Mouse (Mus musculus) liver, embryonic 15.5 days (tissue): ENCODE results near the gene Fam84b. TPM values are rescaled to one million over a fixed set of nuclear protein-coding genes. Genes with fewer than 3 reads are reported as not detected.

Experiments
- ATAC-seq: fragments of 200-750 bp; cut with Nextera tagmentation; 2 replicates; pipeline ENCODE4 v1.8.0; 2017; ENCODE audit warnings: moderate number of reproducible peaks, mild to moderate bottlenecking, moderate library complexity; ENCODE audit not compliant: insufficient read depth
- H3K27ac ChIP-seq: fragments of 300-500 bp; sonication (generic); replicated peaks from 2 replicates; pipeline ENCODE4 v1.5.1; 2015; ENCODE audit warnings: mild to moderate bottlenecking, inconsistent platforms
- H3K27me3 ChIP-seq: fragments of 300-500 bp; sonication (generic); 2 replicates; pipeline ENCODE4 v1.6.1; 2015; ENCODE audit warnings: mild to moderate bottlenecking, inconsistent platforms
- H3K36me3 ChIP-seq: fragments of 300-500 bp; sonication (generic); replicated peaks from 2 replicates; pipeline ENCODE4 v1.6.1; 2015; ENCODE audit warnings: moderate library complexity, mild to moderate bottlenecking, inconsistent platforms
- H3K4me1 ChIP-seq: fragments of 300-500 bp; sonication (generic); replicated peaks from 2 replicates; pipeline ENCODE4 v1.6.1; 2015; ENCODE audit warnings: inconsistent platforms
- H3K4me2 ChIP-seq: fragments of 300-500 bp; sonication (generic); 2 replicates; pipeline ENCODE4 v1.6.1; 2015; ENCODE audit warnings: moderate library complexity, mild to moderate bottlenecking, inconsistent platforms
- H3K4me3 ChIP-seq: fragments of 300-500 bp; sonication (generic); replicated peaks from 2 replicates; pipeline ENCODE4 v1.5.1; 2015; ENCODE audit warnings: mild to moderate bottlenecking, inconsistent platforms
- H3K9ac ChIP-seq: fragments of 300-500 bp; sonication (generic); 2 replicates; pipeline ENCODE4 v1.6.1; 2015; ENCODE audit warnings: moderate library complexity, mild to moderate bottlenecking, inconsistent platforms
- H3K9me3 ChIP-seq: fragments of 300-500 bp; sonication (generic); replicated peaks from 2 replicates; pipeline ENCODE4 v1.6.1; 2016; ENCODE audit warnings: inconsistent platforms
- WGBS: fragments of 180-500 bp; shearing (Covaris S2); methylation state at CpG from one replicate; pipeline ENCODE4 v1.1.7; 2015; ENCODE audit warnings: mixed read lengths; ENCODE audit not compliant: insufficient replicate concordance; 5-methylcytosine and 5-hydroxymethylcytosine counted together
- polyA plus RNA-seq: library from polyadenylated mRNA; unstranded; fragments of >200 nt; fragmentation: Nextera tagmentation; extraction: Ambion mirVana; gene quantifications from 2 replicates; pipeline ENCODE4 v1.2.1, GENCODE M21; 2015

Gene Fam84b
- 2.6 TPM in 2 replicates for polyA plus RNA-seq

GRCm38 (mm10) chr15:60853231-60853999 is at the start of gene Fam84b:
Fam84b (minus strand) TSS chr15:60853778.
- H3K9me3 ChIP-seq: no peaks in the 10 kb centered on the region
- ATAC-seq: peak; percentile 77
- peak within 1 kb of the TSS; percentile 56 for H3K4me2 ChIP-seq
- WGBS: 11% methylated on average over 17 of the region's 17 CpGs
- no peaks in the 10 kb centered on the region for H3K27me3 ChIP-seq
- H3K4me1 ChIP-seq: peaks cover 23% of the 10 kb centered on the region
- H3K36me3 ChIP-seq: no peaks in the 10 kb centered on the region
- 0 out of 2 replicates have a peak within 1 kb of the TSS, but pooled peaks have one; percentile 5 for H3K4me3 ChIP-seq
- no peak within 1 kb of the TSS for H3K9ac ChIP-seq
- H3K27ac ChIP-seq: 0 out of 2 replicates have a peak within 1 kb of the TSS, but pooled peaks have one; percentile 24

DNA sequence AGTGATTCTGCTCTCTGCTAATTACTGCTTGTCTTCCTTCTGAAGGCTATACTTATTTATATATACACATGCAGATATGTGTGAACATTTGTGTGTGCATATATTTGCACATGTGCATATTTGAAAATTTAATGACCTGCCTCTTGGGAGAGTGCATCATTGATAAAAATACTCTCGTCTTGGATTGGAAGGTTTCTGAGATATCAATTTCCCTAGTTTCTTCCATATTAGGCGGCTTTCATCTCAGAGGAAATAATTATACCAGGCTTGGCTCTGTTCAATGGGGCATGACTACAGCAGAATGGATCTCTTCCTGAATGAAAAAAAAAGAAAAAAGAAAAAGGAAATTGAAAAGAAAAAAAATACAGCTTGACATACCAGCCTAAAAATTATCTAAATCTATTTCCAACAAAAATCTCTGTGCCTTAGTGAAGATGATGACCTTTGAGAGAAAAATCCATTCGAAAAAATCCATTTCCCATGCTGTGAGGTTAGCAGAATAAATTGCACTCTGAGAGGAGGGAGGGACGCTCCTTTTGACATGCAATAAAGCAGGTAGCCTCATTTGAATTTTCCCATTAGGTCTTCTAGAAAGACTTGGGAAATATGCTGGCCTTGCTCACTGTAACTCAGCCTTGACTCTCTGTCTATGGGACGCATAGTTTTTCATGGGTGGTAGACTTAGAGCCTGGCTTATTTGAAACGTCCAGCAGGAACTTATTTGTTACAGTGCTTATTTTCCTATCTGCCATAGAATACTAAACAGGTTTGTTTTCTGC is 44.8 kb upstream of the Fam84b start:
- WGBS: 54% methylated on average over 6 of the region's 6 CpGs
- no peak for ATAC-seq

DNA sequence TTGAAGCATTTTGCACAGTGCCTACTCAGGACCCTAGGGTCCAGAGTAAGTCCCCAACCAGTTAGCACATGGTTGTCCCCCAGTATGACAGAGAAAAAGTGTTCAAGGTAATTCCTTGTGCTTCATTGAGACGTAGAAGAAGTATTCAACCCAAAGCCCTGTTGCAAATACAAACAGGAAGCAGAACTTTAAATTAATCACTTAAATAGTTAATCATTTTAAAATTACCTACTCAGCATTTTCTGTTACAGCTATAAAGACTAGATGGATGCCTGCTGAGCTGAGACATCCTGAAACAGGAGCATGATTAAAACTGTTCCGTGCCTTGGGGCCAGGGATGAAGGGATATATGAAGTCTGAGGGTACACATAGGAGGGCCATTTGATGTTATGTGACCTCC is 42.5 kb upstream of the Fam84b start:
- Histone ChIP-seq H3K4me2 (no peak overlapping the region), H3K27ac (no peak overlapping the region), H3K4me1 (no peaks in the 10 kb centered on the region), H3K9ac (no peak overlapping the region), H3K4me3 (no peak overlapping the region), H3K36me3 (no peaks in the 10 kb centered on the region), H3K27me3 (no peaks in the 10 kb centered on the region), H3K9me3 (no peaks in the 10 kb centered on the region)
- 64% methylated on average over 2 of the region's 2 CpGs for WGBS
- no peak for ATAC-seq

More for the DNA sequence above, 44.8 kb upstream of the Fam84b start:
- no peak overlapping the region for H3K4me3 ChIP-seq
- H3K36me3 ChIP-seq: no peaks in the 10 kb centered on the region
- no peak overlapping the region for H3K27ac ChIP-seq
- H3K4me2 ChIP-seq: no peak overlapping the region
- no peaks in the 10 kb centered on the region for H3K9me3 ChIP-seq
- no peaks in the 10 kb centered on the region for H3K27me3 ChIP-seq
- H3K4me1 ChIP-seq: no peaks in the 10 kb centered on the region
- no peak overlapping the region for H3K9ac ChIP-seq

DNA sequence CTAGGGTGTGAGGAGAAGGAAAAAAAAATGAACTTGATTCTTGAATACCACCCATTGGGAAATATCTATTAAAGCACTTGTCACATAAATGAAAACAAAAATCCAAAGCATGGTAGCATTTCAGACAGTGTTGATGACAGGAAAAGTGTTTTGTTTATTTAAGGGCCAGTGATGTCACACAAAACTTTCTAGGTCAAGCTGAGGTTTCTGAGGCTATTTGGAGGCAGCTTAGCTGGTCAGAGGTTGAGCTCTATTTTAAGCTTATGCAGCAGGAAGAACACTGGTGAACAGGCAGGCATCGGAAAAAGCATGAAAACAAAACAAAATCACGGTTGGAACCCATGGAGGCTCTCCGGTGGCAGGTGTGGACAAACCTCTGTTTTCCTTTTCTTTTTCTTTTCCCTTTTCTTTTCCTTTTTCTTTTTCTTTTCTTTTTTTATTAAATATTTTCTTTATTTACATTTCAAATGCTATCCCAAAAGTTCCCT is 39.4 kb upstream of the Fam84b start:
- no peak overlapping the region for H3K27ac ChIP-seq
- no peak overlapping the region for H3K4me2 ChIP-seq
- no peaks in the 10 kb centered on the region for H3K4me1 ChIP-seq
- no peaks in the 10 kb centered on the region for H3K9me3 ChIP-seq
- WGBS: 59% methylated on average over 3 of the region's 3 CpGs
- H3K4me3 ChIP-seq: no peak overlapping the region
- no peak for ATAC-seq
- no peaks in the 10 kb centered on the region for H3K27me3 ChIP-seq
- H3K9ac ChIP-seq: no peak overlapping the region
- H3K36me3 ChIP-seq: no peaks in the 10 kb centered on the region

GRCm38 (mm10) chr15:60888724-60889123 is 35.1 kb upstream of the Fam84b start:
- Histone ChIP-seq H3K4me2 (no peak overlapping the region), H3K4me3 (no peak overlapping the region), H3K36me3 (no peaks in the 10 kb centered on the region), H3K4me1 (no peaks in the 10 kb centered on the region), H3K9me3 (no peaks in the 10 kb centered on the region), H3K9ac (no peak overlapping the region), H3K27me3 (no peaks in the 10 kb centered on the region), H3K27ac (no peak overlapping the region)
- WGBS: 55% methylated on average over 2 of the region's 2 CpGs
- no peak for ATAC-seq

- Histone ChIP-seq H3K27me3 (no peaks in the 10 kb centered on the region), H3K9ac (no peak overlapping the region), H3K4me3 (no peak overlapping the region), H3K36me3 (no peaks in the 10 kb centered on the region), H3K9me3 (no peaks in the 10 kb centered on the region), H3K4me2 (no peak overlapping the region), H3K4me1 (no peaks in the 10 kb centered on the region), H3K27ac (no peak overlapping the region)
- WGBS: 43% methylated on average over 6 of the region's 6 CpGs
- no peak for ATAC-seq
Measured at GRCm38 (mm10) chr15:60875721-60876120, 22.1 kb upstream of the Fam84b start.

DNA sequence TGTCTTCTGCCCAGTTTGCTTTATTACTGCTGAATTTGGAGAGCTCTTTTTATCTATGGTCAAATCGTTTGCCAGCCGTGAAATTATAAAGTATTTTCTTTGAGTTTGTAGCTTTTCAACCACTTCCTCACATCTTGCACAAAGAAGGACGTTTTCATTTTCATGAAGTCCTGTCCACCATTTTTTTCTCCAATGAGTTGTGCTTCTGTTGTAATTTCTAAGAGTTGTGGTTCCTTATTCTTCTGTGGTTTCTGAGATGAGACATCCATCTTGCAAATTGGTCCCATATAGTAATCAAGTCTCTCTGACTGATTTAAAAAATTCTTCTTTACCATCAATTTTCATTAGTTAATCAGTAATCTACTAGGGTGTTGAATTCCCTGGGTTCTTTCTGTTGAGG is 8.8 kb upstream of the Fam84b start:
- no peak overlapping the region for H3K4me3 ChIP-seq
- WGBS: 43% methylated on average over 3 of the region's 3 CpGs
- no peaks in the 10 kb centered on the region for H3K9me3 ChIP-seq
- H3K4me1 ChIP-seq: no peaks in the 10 kb centered on the region
- no peaks in the 10 kb centered on the region for H3K27me3 ChIP-seq
- H3K4me2 ChIP-seq: no peak overlapping the region
- H3K9ac ChIP-seq: no peak overlapping the region
- H3K36me3 ChIP-seq: no peaks in the 10 kb centered on the region
- ATAC-seq: no peak
- no peak overlapping the region for H3K27ac ChIP-seq

DNA sequence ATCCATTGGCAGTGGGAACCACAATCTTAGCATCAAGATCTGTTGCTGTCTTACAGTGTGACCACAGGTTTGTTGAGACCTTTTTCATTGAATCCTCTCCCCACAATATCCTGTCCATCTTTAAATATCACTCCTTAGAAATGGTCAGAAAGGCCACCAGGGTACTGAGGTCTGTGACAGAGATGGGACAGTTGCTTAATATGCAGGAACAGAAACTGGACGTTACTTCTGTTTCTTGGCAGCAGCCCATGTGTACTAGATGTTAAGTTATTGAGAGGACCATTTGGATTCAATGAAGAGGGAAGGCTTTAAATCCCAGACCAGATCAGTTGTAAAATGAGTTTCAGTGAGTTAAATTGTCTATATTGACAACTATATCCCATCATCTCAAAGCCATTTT is 1.5 kb upstream of the Fam84b start:
- Histone ChIP-seq H3K27me3 (no peaks in the 10 kb centered on the region), H3K4me1 (peaks cover 23% of the 10 kb centered on the region), H3K27ac (no peak overlapping the region), H3K4me2 (no peak overlapping the region), H3K4me3 (no peak overlapping the region), H3K9me3 (no peaks in the 10 kb centered on the region), H3K36me3 (no peaks in the 10 kb centered on the region), H3K9ac (no peak overlapping the region)
- 35% methylated on average over 1 of the region's 1 CpGs for WGBS
- ATAC-seq: no peak

DNA sequence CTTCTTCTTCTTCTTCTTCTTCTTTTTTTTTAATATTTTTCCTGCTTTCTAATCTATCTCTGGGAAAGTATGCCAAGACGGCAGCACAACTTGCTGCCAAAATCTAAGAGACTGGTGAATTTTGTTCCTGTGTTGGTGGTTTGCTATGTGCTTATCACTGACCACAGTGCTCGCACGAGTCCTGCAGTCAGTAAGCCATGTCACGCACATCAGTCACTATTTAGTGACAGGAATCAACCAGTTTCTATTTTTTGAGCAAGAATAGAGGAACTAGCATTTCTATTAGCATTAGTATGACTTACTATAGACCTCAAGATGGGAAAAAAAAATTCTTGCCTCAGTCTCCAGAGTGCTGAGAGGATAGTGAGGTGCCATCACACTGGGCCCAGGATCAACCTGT is 573 bp upstream of the Fam84b start:
- no peak overlapping the region for H3K4me2 ChIP-seq
- H3K9me3 ChIP-seq: no peaks in the 10 kb centered on the region

DNA sequence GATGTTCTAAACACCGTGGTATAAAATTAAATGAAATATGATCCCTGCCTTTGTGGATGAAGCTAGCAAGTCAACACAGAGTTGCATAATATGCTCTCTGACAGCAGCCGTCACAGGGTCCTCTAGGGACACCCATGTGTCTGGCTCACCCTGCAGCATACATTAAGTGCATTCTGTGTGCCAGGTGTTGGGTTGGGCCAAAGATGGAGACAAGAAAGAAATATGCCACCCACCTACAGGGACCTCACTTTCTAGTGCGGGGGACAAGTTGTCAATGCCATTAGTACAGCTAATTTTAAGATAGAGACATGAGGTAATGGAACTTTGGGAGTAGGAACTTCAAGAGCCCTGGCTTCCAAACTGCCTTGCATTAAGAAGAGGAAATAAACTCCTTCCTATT is 4.9 kb downstream of the Fam84b start:
- Histone ChIP-seq H3K9me3 (no peaks in the 10 kb centered on the region), H3K4me3 (no peak overlapping the region), H3K36me3 (no peaks in the 10 kb centered on the region), H3K27ac (no peak overlapping the region), H3K27me3 (no peaks in the 10 kb centered on the region), H3K4me2 (no peak overlapping the region), H3K4me1 (peaks cover 13% of the 10 kb centered on the region), H3K9ac (no peak overlapping the region)
- no peak for ATAC-seq
- WGBS: 59% methylated on average over 3 of the region's 3 CpGs

More for the DNA sequence above, 573 bp upstream of the Fam84b start:
- Histone ChIP-seq H3K9ac (no peak overlapping the region), H3K36me3 (no peaks in the 10 kb centered on the region), H3K4me3 (no peak overlapping the region), H3K27me3 (no peaks in the 10 kb centered on the region), H3K27ac (no peak overlapping the region), H3K4me1 (peaks cover 23% of the 10 kb centered on the region)
- 19% methylated on average over 4 of the region's 4 CpGs for WGBS
- ATAC-seq: peak; percentile 48; the same call in 1 of the 2 replicates

DNA sequence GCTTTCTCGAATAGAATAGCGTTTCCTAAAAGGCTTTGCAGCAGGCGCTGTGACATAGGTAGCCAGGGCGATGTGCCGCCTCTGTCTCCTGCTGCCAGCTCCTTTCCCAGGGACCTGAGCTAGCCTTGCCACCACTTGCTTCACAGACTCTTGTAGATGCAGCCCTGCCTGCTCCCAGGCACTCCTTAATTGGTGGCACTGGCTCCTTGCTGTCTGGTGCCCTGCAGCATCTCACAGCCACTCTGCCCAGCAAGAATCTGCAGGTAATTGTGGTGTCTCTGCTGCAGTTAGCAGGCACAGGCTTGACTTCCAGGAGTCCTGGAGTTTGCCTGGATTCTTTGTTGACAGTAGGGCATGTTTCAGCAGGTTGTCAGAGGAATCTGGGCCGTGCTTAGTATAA is 7.3 kb downstream of the Fam84b start:
- H3K4me3 ChIP-seq: no peak overlapping the region
- H3K36me3 ChIP-seq: no peaks in the 10 kb centered on the region
- H3K9me3 ChIP-seq: no peaks in the 10 kb centered on the region
- peaks cover under 1% of the 10 kb centered on the region; the same call in 1 of the 2 replicates for H3K4me1 ChIP-seq
- no peak overlapping the region for H3K4me2 ChIP-seq
- no peak overlapping the region for H3K9ac ChIP-seq
- H3K27me3 ChIP-seq: no peaks in the 10 kb centered on the region
- H3K27ac ChIP-seq: no peak overlapping the region
- ATAC-seq: no peak
- 62% methylated on average over 6 of the region's 6 CpGs for WGBS
